Mouse (Mus musculus): ENCODE results near the gene Gal3st2b. TPM values are rescaled to one million over a fixed set of nuclear protein-coding genes. Genes with fewer than 3 reads are reported as not detected.
"Not testable (repeated sequence)": the region's sequence is repeated elsewhere in the genome, so short reads cannot be mapped to it uniquely, and the experiment has no call there.

Gene Gal3st2b
- 0.16 TPM in 1 of 2 replicates, not detected in the other for polyA plus RNA-seq (2015; fragmentation: Nextera tagmentation; extraction: Ambion mirVana)

DNA sequence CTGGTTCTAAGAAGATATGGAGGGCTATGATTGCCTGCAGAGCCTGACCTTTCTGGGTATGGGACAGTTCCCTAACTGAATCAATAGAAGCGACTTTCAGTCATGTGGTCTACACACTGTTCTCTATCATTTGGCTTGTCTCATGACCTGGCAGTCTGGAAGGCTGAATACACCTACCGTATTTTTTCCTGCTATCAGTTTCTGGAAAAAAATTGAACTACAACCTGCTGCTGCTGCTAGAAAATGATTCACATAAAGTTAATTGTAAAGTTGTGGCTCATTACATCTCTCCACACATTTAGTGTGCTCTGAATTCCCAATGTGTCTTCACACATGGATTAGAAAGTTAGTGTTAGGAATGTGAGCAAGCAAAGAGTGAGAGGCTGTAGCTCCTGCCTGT is at the start of gene Gal3st2b:
Gal3st2b (plus strand) TSS at position 301 of the 400 bp plus-strand sequence.
- not testable (repeated sequence) for H3K9me3 ChIP-seq; H3K4me1 ChIP-seq (replicated peaks); H3K36me3 ChIP-seq; ATAC-seq; H3K9ac ChIP-seq; H3K27ac ChIP-seq; H3K4me3 ChIP-seq (replicated peaks); H3K4me2 ChIP-seq (replicated peaks); H3K27me3 ChIP-seq (replicated peaks)
- WGBS, result 84% methylated on average over 2 of the region's 2 CpGs

DNA sequence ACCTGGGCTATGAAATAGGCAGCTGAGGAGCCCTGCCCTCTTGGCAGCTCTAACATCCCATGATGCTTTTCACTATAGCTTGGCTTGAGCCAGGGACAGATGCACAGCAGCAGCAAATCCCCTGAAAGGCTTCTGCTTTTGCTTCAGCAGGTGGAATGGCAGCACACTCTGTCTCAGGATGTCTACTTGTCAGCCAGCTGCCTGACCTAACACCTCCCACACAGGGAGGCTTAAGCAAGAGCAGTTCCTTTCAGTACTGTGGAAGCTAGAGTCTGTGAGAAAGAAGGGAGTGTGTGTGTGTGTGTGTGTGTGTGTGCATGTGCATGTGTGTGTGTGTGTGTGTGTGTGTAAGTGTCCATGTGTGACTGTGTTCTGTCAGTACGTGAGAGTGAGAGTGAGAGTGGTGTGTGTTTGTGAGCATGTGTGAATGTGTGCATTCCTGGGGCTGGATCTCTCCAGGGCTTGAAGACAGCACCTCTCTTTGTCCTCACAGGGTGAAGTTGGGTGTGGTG is 46.5 kb upstream of the Gal3st2b start:
- H3K4me2 ChIP-seq (replicated peaks); H3K27me3 ChIP-seq (replicated peaks); H3K4me3 ChIP-seq (replicated peaks); H3K27ac ChIP-seq; H3K9ac ChIP-seq; H3K36me3 ChIP-seq; H3K4me1 ChIP-seq (replicated peaks); ATAC-seq; H3K9me3 ChIP-seq: not testable (repeated sequence)
- no CpG with 5 or more reads among the region's 1 CpGs for WGBS

DNA sequence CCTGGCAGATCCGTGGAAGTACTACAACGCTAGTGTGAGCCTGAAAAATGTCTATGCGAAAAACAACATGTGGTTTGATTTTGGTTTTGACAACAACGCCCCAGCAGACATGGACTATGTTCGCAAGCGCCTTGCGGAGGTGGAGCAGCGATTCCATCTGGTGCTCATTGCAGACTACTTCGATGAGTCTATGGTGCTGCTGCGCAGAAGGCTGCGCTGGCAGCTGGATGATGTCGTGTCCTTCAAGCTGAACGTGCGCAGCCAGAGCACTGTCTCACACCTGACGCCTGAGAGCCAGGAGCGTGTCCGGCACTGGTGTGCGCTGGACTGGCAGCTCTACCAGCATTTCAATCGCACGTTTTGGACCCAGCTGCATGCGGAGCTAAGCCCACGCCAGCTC is 43.7 kb upstream of the Gal3st2b start:
- 93% methylated on average over 17 of the region's 22 CpGs for WGBS
- H3K4me3 ChIP-seq (replicated peaks); H3K4me1 ChIP-seq (replicated peaks); H3K27ac ChIP-seq; ATAC-seq; H3K9ac ChIP-seq; H3K36me3 ChIP-seq; H3K27me3 ChIP-seq (replicated peaks); H3K9me3 ChIP-seq; H3K4me2 ChIP-seq (replicated peaks): not testable (repeated sequence)

DNA sequence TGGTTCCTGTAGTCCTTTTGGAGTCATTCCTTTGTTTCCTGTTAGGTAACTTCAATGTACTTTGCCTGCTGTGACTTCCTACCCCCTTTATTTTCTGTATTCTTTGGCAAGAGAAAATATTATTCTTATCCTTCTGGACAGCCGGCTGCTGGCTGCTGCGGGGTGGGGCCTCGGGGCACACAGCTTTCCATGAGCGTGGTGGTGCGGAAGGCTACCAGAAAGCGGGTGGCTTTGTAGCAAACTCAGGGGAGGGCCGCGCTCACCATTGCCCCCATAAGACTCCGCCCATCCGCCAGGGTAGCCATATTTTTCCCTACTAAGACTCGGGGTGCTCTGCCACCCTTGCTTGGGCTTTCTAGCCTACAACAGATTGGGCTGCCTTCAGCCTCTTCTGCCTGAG is 36.3 kb upstream of the Gal3st2b start:
- not testable (repeated sequence) for H3K4me1 ChIP-seq (replicated peaks); H3K27me3 ChIP-seq (replicated peaks); H3K27ac ChIP-seq; H3K9ac ChIP-seq; H3K4me2 ChIP-seq (replicated peaks); H3K36me3 ChIP-seq; H3K9me3 ChIP-seq; H3K4me3 ChIP-seq (replicated peaks)
- WGBS, result no CpG with 5 or more reads among the region's 11 CpGs
- ATAC-seq, result peak; percentile 79

DNA sequence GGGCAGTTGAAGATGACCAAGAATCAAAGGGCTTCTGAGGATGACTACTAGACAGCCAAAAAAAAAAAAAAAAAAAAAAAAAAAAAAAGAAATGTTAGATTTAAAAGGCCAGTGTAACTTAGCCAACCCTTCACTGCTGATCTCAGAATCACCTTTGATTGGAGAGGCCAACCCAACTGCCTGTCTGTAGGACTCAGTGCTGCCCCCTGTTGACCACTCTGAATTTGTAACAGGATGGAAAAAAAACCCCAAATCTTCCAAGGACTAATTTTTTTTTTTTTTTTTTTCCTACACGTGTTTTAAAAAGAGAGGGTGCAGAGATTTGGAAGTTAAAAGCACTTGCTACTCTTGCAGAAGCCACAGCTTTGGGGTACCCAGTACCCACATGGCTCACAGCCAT is 27.2 kb upstream of the Gal3st2b start:
- not testable (repeated sequence) for H3K9ac ChIP-seq; H3K27ac ChIP-seq; ATAC-seq; H3K9me3 ChIP-seq; H3K27me3 ChIP-seq (replicated peaks); H3K36me3 ChIP-seq; H3K4me3 ChIP-seq (replicated peaks); H3K4me1 ChIP-seq (replicated peaks); H3K4me2 ChIP-seq (replicated peaks)
- 53% methylated on average over 1 of the region's 1 CpGs for WGBS

DNA sequence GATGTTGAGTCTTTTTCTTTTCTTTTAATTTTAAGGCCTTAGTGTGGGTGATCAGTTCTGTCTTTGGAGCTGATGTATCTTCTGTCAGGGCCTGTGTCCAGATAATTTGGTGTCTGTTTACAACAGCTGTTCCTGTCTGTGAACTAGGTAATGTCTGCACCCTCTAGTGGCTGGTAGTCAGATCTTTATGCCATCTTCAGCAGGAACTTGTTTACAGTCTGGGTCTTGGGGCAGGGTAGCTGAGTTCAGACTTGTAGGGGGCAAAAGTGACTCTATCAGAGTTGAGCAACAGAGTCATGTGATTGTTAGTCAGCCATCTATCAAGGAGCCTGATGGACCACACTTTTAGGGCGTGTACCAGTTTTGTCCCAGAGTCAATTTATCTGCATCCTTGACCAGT is 20.7 kb upstream of the Gal3st2b start:
- H3K4me3 ChIP-seq (replicated peaks); H3K9me3 ChIP-seq; H3K27ac ChIP-seq; H3K4me1 ChIP-seq (replicated peaks); H3K4me2 ChIP-seq (replicated peaks); H3K9ac ChIP-seq; H3K27me3 ChIP-seq (replicated peaks); H3K36me3 ChIP-seq: not testable (repeated sequence)
- peak; percentile 41; the same call in 1 of the 2 replicates for ATAC-seq
- no CpG with 5 or more reads among the region's 1 CpGs for WGBS

DNA sequence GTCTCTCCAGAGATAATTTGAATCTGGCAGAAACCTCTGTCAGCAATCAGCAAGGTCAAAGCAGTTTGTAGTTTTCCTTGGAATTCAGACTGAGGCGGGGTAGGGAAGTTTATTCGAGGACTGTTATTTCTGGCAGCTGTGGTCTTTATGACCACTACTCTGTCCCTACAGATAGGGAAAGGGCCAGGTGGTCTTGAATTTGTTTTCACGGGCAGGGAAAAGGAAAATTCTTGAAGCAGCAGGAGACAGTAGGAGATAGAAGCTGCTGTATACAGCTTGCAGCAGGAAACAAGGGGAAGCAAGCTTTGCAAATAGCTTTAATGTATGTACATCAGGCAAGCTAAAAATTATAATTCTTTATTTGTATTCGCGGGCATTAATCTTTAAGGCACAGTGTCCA is 16.8 kb upstream of the Gal3st2b start:
- H3K9me3 ChIP-seq; H3K27ac ChIP-seq; H3K9ac ChIP-seq; H3K36me3 ChIP-seq; H3K4me3 ChIP-seq (replicated peaks); H3K4me1 ChIP-seq (replicated peaks); H3K27me3 ChIP-seq (replicated peaks); H3K4me2 ChIP-seq (replicated peaks); ATAC-seq: not testable (repeated sequence)
- WGBS, result 43% methylated on average over 3 of the region's 5 CpGs

DNA sequence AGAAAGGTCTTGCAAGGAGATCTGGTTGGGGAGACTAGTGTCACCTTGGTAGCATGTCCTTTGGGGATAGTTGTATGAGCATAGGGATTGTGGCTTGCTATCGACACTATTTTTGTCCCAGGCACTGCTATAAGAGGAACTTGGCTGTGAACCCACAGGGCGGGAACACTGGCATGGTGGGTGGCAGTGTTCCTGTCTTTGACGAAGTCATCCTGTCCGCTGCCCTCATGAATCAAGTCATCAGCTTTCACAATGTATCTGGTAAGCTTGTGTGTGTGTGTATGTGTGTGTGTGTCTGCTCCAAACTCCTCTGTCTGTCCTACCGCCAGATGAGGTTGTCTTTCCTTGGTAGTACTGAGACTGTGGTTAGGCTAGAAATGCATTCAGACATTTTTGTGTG is 11.4 kb upstream of the Gal3st2b start:
- WGBS, result 81% methylated on average over 4 of the region's 5 CpGs

DNA sequence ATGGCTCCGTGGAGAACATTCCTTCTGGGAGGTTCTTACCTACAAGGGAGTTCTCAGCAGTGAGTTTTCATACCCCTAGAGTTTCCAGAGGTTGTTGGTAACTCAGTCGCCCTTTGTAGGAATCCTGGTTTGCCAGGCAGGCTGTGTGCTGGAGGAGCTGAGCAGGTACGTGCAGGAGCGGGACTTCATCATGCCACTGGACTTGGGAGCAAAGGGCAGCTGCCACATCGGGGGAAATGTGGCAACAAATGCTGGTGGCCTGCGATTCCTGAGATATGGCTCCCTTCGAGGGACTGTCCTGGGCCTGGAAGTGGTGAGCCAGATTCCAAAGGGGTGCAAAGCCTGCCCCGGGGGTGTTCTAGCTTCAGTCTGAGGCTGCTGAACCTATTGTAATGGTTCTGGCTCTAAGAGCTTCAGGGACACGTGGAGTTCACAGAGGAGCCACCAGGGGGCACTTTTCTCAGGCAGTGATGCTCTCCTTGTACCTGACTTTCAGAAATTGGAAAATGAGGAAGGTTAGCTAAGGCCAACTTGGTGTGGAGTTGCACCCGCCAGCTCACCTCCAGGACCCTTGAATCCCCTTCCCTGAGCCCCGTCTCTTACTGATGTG is 9.0 kb upstream of the Gal3st2b start:
- H3K4me2 ChIP-seq (replicated peaks); H3K27ac ChIP-seq; H3K27me3 ChIP-seq (replicated peaks); H3K36me3 ChIP-seq; H3K9me3 ChIP-seq; H3K4me3 ChIP-seq (replicated peaks); H3K9ac ChIP-seq; H3K4me1 ChIP-seq (replicated peaks): not testable (repeated sequence)
- peak; percentile 42; the same call in 1 of the 2 replicates for ATAC-seq
- no CpG with 5 or more reads among the region's 11 CpGs for WGBS

More for the DNA sequence above, 11.4 kb upstream of the Gal3st2b start:
- H3K9ac ChIP-seq; H3K9me3 ChIP-seq; H3K4me3 ChIP-seq (replicated peaks); H3K36me3 ChIP-seq; H3K27ac ChIP-seq; H3K4me2 ChIP-seq (replicated peaks); ATAC-seq; H3K4me1 ChIP-seq (replicated peaks); H3K27me3 ChIP-seq (replicated peaks): not testable (repeated sequence)

DNA sequence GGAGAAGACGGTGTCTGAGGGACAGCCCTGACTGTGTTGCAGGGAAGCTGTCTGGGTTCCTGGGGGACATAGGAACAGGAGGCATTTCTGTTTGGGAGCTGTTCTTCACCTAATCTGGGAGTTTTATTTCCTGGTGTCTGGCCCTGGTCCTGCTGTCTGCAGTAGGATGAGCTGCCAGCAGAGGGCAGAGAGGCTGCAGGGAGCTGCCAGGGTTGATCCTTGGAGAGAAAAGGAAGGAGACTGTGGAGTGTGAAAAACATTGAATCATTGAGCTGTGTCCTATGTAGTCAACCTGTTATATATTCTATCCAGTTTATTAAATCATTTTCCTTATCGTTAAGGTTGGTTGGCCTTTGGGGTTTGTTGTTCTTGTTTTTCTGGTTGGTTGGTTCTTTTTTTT is 6.2 kb upstream of the Gal3st2b start:
- H3K9me3 ChIP-seq; H3K4me2 ChIP-seq (replicated peaks); H3K9ac ChIP-seq; H3K4me1 ChIP-seq (replicated peaks); H3K4me3 ChIP-seq (replicated peaks); H3K27me3 ChIP-seq (replicated peaks); H3K27ac ChIP-seq; H3K36me3 ChIP-seq: not testable (repeated sequence)
- peak; percentile 73; the same call in 1 of the 2 replicates for ATAC-seq
- no CpG with 5 or more reads among the region's 2 CpGs for WGBS

DNA sequence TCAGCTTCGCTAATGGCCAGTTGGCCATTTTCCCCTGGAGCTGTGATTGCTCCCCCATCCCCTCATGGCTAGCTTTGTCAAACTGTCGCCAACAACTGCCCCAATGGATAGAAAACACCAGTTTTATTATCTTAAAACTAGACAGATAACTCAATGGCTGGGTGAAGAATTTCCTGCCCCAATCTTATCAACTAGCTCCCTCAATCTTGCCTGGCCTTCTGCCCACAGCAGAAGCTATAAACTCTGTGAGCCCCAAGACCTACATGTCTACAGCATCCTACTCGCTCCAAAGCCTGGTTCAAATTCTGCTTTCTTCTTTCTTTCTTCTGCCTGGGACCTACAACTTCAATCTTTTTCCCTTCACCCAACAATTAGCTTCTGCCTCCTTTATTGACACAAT is 951 bp upstream of the Gal3st2b start:
- H3K9me3 ChIP-seq; ATAC-seq; H3K27me3 ChIP-seq (replicated peaks); H3K36me3 ChIP-seq; H3K27ac ChIP-seq; H3K4me3 ChIP-seq (replicated peaks); H3K4me1 ChIP-seq (replicated peaks); H3K4me2 ChIP-seq (replicated peaks); H3K9ac ChIP-seq: not testable (repeated sequence)
- WGBS, result 75% methylated on average over 3 of the region's 3 CpGs

DNA sequence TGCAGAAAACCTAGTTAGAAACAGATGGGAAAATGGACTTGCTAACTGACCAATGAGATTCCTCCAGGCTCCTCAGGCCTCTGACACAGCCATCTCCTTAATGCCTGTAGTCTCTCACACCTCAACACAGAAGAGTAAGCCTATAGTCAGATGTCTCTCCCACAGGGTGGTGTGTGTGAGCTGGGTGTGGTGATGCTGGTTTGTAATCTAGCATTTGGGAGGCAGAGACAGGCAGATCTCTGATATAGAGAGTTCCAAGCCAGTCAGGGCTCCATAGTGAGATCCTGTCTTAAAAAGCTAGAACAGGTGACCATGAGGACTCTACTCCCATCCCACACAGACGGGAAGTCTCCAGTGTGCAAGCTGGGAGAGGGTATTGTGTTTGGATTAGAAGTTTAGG is 664 bp downstream of the Gal3st2b start:
- H3K36me3 ChIP-seq; H3K4me1 ChIP-seq (replicated peaks); H3K4me3 ChIP-seq (replicated peaks); H3K4me2 ChIP-seq (replicated peaks); ATAC-seq; H3K27ac ChIP-seq; H3K9ac ChIP-seq; H3K27me3 ChIP-seq (replicated peaks); H3K9me3 ChIP-seq: not testable (repeated sequence)
- WGBS, result 56% methylated on average over 1 of the region's 1 CpGs

DNA sequence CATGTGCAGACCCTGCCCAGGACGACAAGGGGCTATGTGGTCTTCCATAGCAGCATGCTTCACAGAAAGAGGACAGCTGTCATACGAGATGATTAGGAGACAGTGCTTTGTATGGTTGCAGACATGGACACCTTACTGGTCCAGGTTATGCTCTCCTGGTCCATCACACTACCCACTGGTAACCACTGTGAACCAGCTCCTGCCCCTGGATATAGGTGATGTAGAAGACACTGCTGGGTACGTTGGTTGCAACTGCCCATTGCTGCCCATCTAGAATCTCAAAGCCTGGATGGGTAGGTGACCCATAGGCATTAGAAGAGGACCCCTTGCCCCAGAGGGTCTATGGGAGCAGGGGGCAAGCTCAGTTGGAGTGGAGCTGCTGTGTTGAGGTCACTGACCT is 1.2 kb downstream of the Gal3st2b start:
- not testable (repeated sequence) for H3K36me3 ChIP-seq; H3K27ac ChIP-seq; H3K4me1 ChIP-seq (replicated peaks); H3K9ac ChIP-seq; ATAC-seq; H3K9me3 ChIP-seq; H3K4me3 ChIP-seq (replicated peaks); H3K4me2 ChIP-seq (replicated peaks); H3K27me3 ChIP-seq (replicated peaks)
- WGBS, result 77% methylated on average over 3 of the region's 3 CpGs

Data from intestine, embryonic 15.5 days (tissue).